In the genomic region with DNA sequence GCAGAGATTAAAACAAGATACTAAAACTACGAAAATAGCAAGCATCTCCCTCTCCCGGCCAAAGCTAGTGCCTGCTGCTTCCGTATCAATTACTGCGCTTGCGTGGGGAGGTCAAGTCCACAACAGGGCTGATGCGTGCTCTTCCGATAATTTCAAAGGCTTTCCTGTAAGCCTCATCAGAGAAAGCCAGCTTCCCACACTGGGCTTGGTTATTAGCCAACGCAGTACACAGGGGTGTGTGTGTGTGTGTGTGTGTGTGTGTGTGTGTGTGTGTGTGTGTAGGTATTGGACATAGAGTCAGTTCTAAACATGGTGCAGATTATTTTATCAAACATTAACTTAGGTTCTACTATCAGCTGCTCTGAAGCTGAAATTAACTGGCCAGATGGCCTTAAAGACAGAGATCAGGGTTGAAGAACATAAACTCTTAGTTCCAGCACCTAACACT, we compare ENCODE assay signal across 21 mouse cellular contexts. TPM values are rescaled to one million over a fixed set of nuclear protein-coding genes. Genes with fewer than 3 reads are reported as not detected.
DNase-seq lines count a peak whose midpoint lies in the region; ATAC-seq and TF ChIP-seq lines count a peak whose summit lies in the region.
"Had no signal": no experiment of that assay in that cellular context is flagged by ENCODE, and none has a peak within 500 bp of the region (broad histone marks: within the 10 kb centered on the region; RNA-seq: fewer than 3 reads in every experiment).

No protein-coding gene starts in this region.

- intact Hi-C loops in gastrocnemius, adult 2 months (cut with DNase I): no loop called here

- H3K9ac ChIP-seq in liver, embryonic 15.5 days: no peak overlapping the region
- H3K9ac ChIP-seq in liver, embryonic 11.5 days (ENCODE audit: low read depth, low read length): no peak overlapping the region
- no peak overlapping the region for H3K9ac ChIP-seq in intestine, postnatal 0 days (ENCODE audit: low read depth, low read length)
- H3K9ac ChIP-seq: embryonic facial prominence, embryonic 15.5 days; hindbrain, embryonic 12.5 days; liver, embryonic 14.5 days had no signal

- H3K36me3 ChIP-seq in liver, embryonic 15.5 days (replicated peaks): peaks cover 65% of the 10 kb centered on the region
- H3K36me3 ChIP-seq in liver, embryonic 11.5 days (ENCODE audit: control insufficient read depth, insufficient read depth, low read length): peaks cover 13% of the 10 kb centered on the region
- peaks cover 18% of the 10 kb centered on the region; the same call in 1 of the 2 replicates for H3K36me3 ChIP-seq in intestine, postnatal 0 days (ENCODE audit: control insufficient read depth, insufficient read depth)

- peak overlapping the region; percentile 43; the same call in 1 of the 2 replicates for H3K27ac ChIP-seq in gastrocnemius, adult 2 months
- 0 out of 2 replicates have a peak overlapping the region, but pooled peaks have one; percentile 3 for H3K27ac ChIP-seq in liver, embryonic 15.5 days (replicated peaks)
- no peak overlapping the region for H3K27ac ChIP-seq in liver, embryonic 11.5 days (ENCODE audit: low read depth, low read length)
- peak overlapping the region; percentile 9; the same call in 1 of the 2 replicates for H3K27ac ChIP-seq in intestine, postnatal 0 days (ENCODE audit: low read depth, low read length)
- H3K27ac ChIP-seq: embryonic facial prominence, embryonic 15.5 days; hindbrain, embryonic 12.5 days; limb, embryonic 10.5 days; liver, embryonic 14.5 days had no signal

- no peaks in the 10 kb centered on the region for H3K9me3 ChIP-seq in liver, embryonic 15.5 days (replicated peaks)
- H3K9me3 ChIP-seq in liver, embryonic 11.5 days (ENCODE audit: control insufficient read depth, low read length): no peaks in the 10 kb centered on the region
- H3K9me3 ChIP-seq in intestine, postnatal 0 days (ENCODE audit: control insufficient read depth): no peaks in the 10 kb centered on the region
- H3K9me3 ChIP-seq: embryonic facial prominence, embryonic 15.5 days; hindbrain, embryonic 12.5 days; limb, embryonic 10.5 days had no signal

- H3K4me1 ChIP-seq in liver, embryonic 15.5 days (replicated peaks): peaks cover 53% of the 10 kb centered on the region
- peaks cover 27% of the 10 kb centered on the region for H3K4me1 ChIP-seq in liver, embryonic 11.5 days (replicated peaks; ENCODE audit: control insufficient read depth, insufficient read depth, low read length)
- H3K4me1 ChIP-seq in intestine, postnatal 0 days (replicated peaks; ENCODE audit: control insufficient read depth, insufficient read depth, low read length): peaks cover 21% of the 10 kb centered on the region

- ATAC-seq in liver, embryonic 15.5 days (ENCODE audit: insufficient read depth): no peak
- ATAC-seq in liver, embryonic 11.5 days (replicated peaks; ENCODE audit: low FRiP score): no peak
- ATAC-seq in intestine, postnatal 0 days: peak; percentile 67
- ATAC-seq: inflammation-experienced regulatory T-cells, adult 6 months; lung, postnatal 0 days had no signal

- DNase-seq in gastrocnemius, adult 2 months: peak; percentile 41
- no peak for DNase-seq in gastrocnemius, adult 18-20 months (ENCODE audit: low spot score)
- no peak for DNase-seq in liver, embryonic 11.5 days (ENCODE audit: low spot score)
- peak; percentile 79 for DNase-seq in ES-CJ7 (ENCODE audit: low read depth, low spot score)
- DNase-seq in left cerebral cortex, adult 9 months (ENCODE audit: low spot score in 2 of 2): no peak
- no peak for DNase-seq in layer of hippocampus, adult 8-10 months (ENCODE audit: low spot score in 2 of 2)
- DNase-seq: adrenal gland, postnatal 14 days; cerebellum, adult 11 months; cerebellum, postnatal 10 days; gastrocnemius, postnatal 25 days; midbrain, embryonic 14.5 days had no signal

- no peak overlapping the region for H3K4me2 ChIP-seq in liver, embryonic 15.5 days
- H3K4me2 ChIP-seq in liver, embryonic 11.5 days: no peak overlapping the region
- H3K4me2 ChIP-seq in intestine, postnatal 0 days (replicated peaks; ENCODE audit: low read depth): peak overlapping the region; percentile 14
- H3K4me2 ChIP-seq: embryonic facial prominence, embryonic 15.5 days; hindbrain, embryonic 12.5 days had no signal

- H3K27me3 ChIP-seq in liver, embryonic 15.5 days: no peaks in the 10 kb centered on the region
- no peaks in the 10 kb centered on the region for H3K27me3 ChIP-seq in liver, embryonic 11.5 days (replicated peaks; ENCODE audit: control insufficient read depth, insufficient read depth, low read length)
- H3K27me3 ChIP-seq in intestine, postnatal 0 days (replicated peaks; ENCODE audit: control insufficient read depth, insufficient read depth, low read length): no peaks in the 10 kb centered on the region
- H3K27me3 ChIP-seq: CH12.LX; embryonic facial prominence, embryonic 15.5 days; hindbrain, embryonic 12.5 days had no signal

- 83% methylated on average over 8 of the region's 8 CpGs for WGBS in liver, embryonic 15.5 days (ENCODE audit: insufficient replicate concordance)
- WGBS in liver, embryonic 11.5 days: 91% methylated on average over 8 of the region's 8 CpGs
- 48% methylated on average over 8 of the region's 8 CpGs for WGBS in intestine, postnatal 0 days

- peak; percentile 38 for TF ChIP-seq CTCF in gastrocnemius, adult 2 months (IDR thresholded peaks at IDR 0.05)
- peak; percentile 53 for TF ChIP-seq CTCF in intestine, postnatal 0 days (IDR thresholded peaks at IDR 0.05; ENCODE audit: low read depth)

- peak overlapping the region; percentile 40 for H3K4me3 ChIP-seq in gastrocnemius, adult 2 months
- no peak overlapping the region for H3K4me3 ChIP-seq in liver, embryonic 15.5 days (replicated peaks)
- no peak overlapping the region for H3K4me3 ChIP-seq in liver, embryonic 11.5 days (ENCODE audit: low read depth, low read length)
- H3K4me3 ChIP-seq in intestine, postnatal 0 days (ENCODE audit: low read depth, low read length): no peak overlapping the region
- H3K4me3 ChIP-seq: embryonic facial prominence, embryonic 15.5 days; hindbrain, embryonic 12.5 days; limb, embryonic 10.5 days; myocyte had no signal

RNA-seq across cellular contexts. Expression of gene Dnah8, which starts 17.5 kb away (rescaled TPM):
- total RNA-seq in gastrocnemius, adult 2 months (2021): under 1 TPM in 1 of 2 experiments, not detected in 1; 0.11 TPM
- total RNA-seq in gastrocnemius, adult 18-20 months (2021): under 1 TPM; 0.02 to 0.19 TPM
- 1.1 and 1.4 TPM in 2 replicates for polyA plus RNA-seq in liver, embryonic 15.5 days (2015; fragmentation: Nextera tagmentation; extraction: Ambion mirVana)
- 4.4 and 4.7 TPM in 2 replicates for polyA plus RNA-seq in liver, embryonic 11.5 days (2014; fragmentation: Nextera tagmentation; extraction: Ambion mirVana)
- polyA plus RNA-seq in intestine, postnatal 0 days (2015; fragmentation: Nextera tagmentation; extraction: Ambion mirVana): 0.35 and 0.72 TPM in 2 replicates
- total RNA-seq in layer of hippocampus, adult 8-10 months (2022): 1 to 10 TPM; 1.7 to 2.2 (median 2.0) TPM

RNA-seq across cellular contexts. Expression of gene Glo1, which starts 20.0 kb away (rescaled TPM):
- 100 to 1,000 TPM; 159 to 169 TPM for total RNA-seq in gastrocnemius, adult 2 months (2021)
- 100 to 1,000 TPM; 161 to 164 TPM for total RNA-seq in gastrocnemius, adult 18-20 months (2021)
- polyA plus RNA-seq in liver, embryonic 15.5 days (2015; fragmentation: Nextera tagmentation; extraction: Ambion mirVana): 234 and 243 TPM in 2 replicates
- polyA plus RNA-seq in liver, embryonic 11.5 days (2014; fragmentation: Nextera tagmentation; extraction: Ambion mirVana): 310 and 314 TPM in 2 replicates
- 169 and 176 TPM in 2 replicates for polyA plus RNA-seq in intestine, postnatal 0 days (2015; fragmentation: Nextera tagmentation; extraction: Ambion mirVana)
- 100 to 1,000 TPM; 183 to 193 (median 187) TPM for total RNA-seq in layer of hippocampus, adult 8-10 months (2022)

RNA-seq across cellular contexts. Expression of gene Btbd9, which starts 30.4 kb away (rescaled TPM):
- total RNA-seq in gastrocnemius, adult 2 months (2021): 10 to 100 TPM; 11.9 to 14.7 TPM
- 10 to 100 TPM; 11.5 to 15.2 TPM for total RNA-seq in gastrocnemius, adult 18-20 months (2021)
- 12.2 and 15.4 TPM in 2 replicates for polyA plus RNA-seq in liver, embryonic 15.5 days (2015; fragmentation: Nextera tagmentation; extraction: Ambion mirVana)
- 28.6 and 33.4 TPM in 2 replicates for polyA plus RNA-seq in liver, embryonic 11.5 days (2014; fragmentation: Nextera tagmentation; extraction: Ambion mirVana)
- polyA plus RNA-seq in intestine, postnatal 0 days (2015; fragmentation: Nextera tagmentation; extraction: Ambion mirVana): 35.9 and 42.6 TPM in 2 replicates
- total RNA-seq in layer of hippocampus, adult 8-10 months (2022): 100 to 1,000 TPM; 133 to 171 (median 150) TPM

Comparison
In these comparisons a context has a peak if more than half of its experiments do, and no peak if none do; other contexts are left out.
1. DNase-seq: peak in gastrocnemius, adult 2 months (single experiment) and ES-CJ7 (single experiment); none in gastrocnemius, adult 18-20 months (single experiment), liver, embryonic 11.5 days (single experiment), left cerebral cortex, adult 9 months (0 of 2) and layer of hippocampus, adult 8-10 months (0 of 2).
2. RNA of gene Btbd9, which starts 30.4 kb away (total RNA-seq): 133 to 171 TPM in layer of hippocampus, adult 8-10 months; 11.5 to 15.2 TPM in gastrocnemius, adult 18-20 months and 11.9 to 14.7 TPM in gastrocnemius, adult 2 months; every median in the first group is over 4 times any median in the second.